Mouse (Mus musculus): ENCODE data around the gene Plekhs1. TPM values are rescaled to one million over a fixed set of nuclear protein-coding genes. Genes with fewer than 3 reads are reported as not detected.
"Not testable (repeated sequence)": the region's sequence is repeated elsewhere in the genome, so short reads cannot be mapped to it uniquely, and the experiment has no call there.

The Plekhs1 gene
- total RNA-seq, 2 experiments from 2014 or later = 0.22 to 0.33 TPM

- not testable (repeated sequence) for DNase-seq
Observed at GRCm38 (mm10) chr19:56519408-56519807, 58.0 kb downstream of the Plekhs1 start.

DNA sequence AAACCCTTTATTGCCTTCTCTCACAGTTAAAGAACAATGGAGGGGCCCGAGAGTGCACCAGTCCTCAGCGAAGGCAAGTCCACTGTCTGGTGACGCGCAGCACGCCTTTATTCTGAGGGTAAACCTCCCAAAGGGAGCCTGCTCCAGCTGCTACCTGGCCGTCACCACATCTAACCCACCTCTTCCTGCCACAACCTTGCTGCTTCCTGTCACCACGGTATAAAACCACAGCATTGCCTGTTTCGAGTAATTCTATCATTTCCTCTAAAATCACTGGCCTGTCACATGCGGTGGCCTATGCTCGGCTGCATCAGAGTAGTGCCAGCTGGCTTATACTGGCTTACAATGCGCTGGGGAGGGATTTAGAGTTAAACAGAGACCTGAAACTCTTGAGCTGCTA lies 69.1 kb downstream of the Plekhs1 start:
- not testable (repeated sequence) for DNase-seq

DNA sequence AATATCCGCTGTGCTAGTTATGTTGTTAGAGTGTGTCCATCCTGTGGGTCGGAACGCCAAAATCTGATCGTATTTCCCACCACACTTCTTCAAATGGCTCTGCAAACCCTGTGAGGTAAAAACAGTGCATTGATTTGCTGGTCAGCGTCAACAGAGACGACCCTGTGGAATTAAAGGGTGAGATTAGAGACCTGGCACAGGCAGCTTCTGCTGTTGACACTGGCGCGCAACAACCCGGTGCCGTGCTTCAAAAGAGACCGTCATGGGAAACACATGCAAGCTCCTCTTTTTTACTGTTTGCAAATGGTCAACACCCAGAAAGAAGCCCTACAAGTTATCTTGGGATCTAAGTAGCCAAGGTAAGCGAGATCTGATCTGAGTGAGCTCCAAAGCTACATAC lies 69.8 kb downstream of the Plekhs1 start:
- no peak for DNase-seq

- DNase-seq = no peak
Observed at GRCm38 (mm10) chr19:56533291-56534071, 72.0 kb downstream of the Plekhs1 start.

GRCm38 (mm10) chr19:56534337-56534736 lies 72.9 kb downstream of the Plekhs1 start:
- no peak for DNase-seq

DNA sequence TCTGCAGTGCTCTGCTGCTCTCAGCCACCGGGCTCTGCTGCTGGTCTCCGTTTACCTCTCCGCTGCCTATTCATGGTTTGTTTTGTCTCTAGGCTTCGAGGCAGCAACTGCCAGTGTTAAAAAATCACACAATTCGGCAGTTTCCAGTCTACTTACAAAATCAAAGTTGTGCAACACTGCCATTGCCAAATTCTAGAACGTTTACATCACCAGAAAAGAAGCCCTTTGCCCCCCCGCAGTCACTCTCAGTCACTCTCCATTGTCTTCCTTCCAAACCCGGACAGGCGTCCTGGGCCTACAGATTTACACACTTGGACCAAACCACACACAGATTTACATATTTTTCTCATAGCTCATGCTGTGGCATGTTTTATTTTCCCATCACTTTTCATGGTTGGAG lies 73.6 kb downstream of the Plekhs1 start:
- no peak for DNase-seq

DNA sequence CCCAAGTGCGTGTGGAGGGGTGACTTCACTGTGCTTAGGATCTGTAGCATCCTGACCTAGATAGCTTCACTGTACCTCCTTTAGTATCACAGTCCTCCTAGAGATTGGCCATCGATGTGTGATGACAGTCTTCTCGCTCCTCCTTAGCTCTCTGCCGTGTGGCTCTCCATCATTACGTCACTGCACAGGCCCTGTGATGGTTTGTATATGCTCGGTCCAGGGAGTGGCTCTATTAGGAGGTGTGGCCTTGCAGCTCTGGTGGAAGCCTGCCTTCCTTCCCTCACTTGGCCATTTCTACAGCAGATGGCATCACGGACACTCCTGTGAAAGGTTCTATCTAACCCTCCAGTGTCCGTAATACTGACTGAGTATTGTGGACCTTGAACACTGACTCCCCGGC lies 74.3 kb downstream of the Plekhs1 start:
- no peak for DNase-seq

Other genes starting within 250 kb of the Plekhs1 start
- gene Habp2, start 174.5 kb upstream of the Plekhs1 start, total RNA-seq (2021) = not detected
- under 1 TPM; 0.07 to 0.08 TPM for gene Nrap, start 71.6 kb upstream of the Plekhs1 start, total RNA-seq (2021)
- gene Casp7, start 64.5 kb upstream of the Plekhs1 start, total RNA-seq (2021) = 1 to 10 TPM; 1.3 to 1.9 TPM
- gene Dclre1a, start 86.6 kb downstream of the Plekhs1 start, total RNA-seq (2021) = 1 to 10 TPM; 6.1 to 6.4 TPM
- gene Nhlrc2, start 86.6 kb downstream of the Plekhs1 start, total RNA-seq (2021) = 10 to 100 TPM; 11.5 to 13.4 TPM

Measured in layer of hippocampus, postnatal 36 days (tissue).